Mouse (Mus musculus): ENCODE results near the gene Dst. TPM values are rescaled to one million over a fixed set of nuclear protein-coding genes. Genes with fewer than 3 reads are reported as not detected.

The Dst gene
- polyA plus RNA-seq, 1 experiment from 2014 or later = 3.3 TPM

GRCm38 (mm10) chr1:34211704-34212103 lies 303.7 kb downstream of the Dst start:
- no peak for ATAC-seq (ENCODE audit: low read depth)
- 79% methylated on average over 3 of the region's 3 CpGs for WGBS (ENCODE audit: insufficient replicate concordance)
- H3K9me3 ChIP-seq (replicated peaks) = no peaks in the 10 kb centered on the region
- H3K4me3 ChIP-seq (replicated peaks) = no peak overlapping the region
- H3K4me2 ChIP-seq = no peak overlapping the region
- H3K27ac ChIP-seq = no peak overlapping the region
- no peaks in the 10 kb centered on the region for H3K4me1 ChIP-seq (replicated peaks)
- no peak for DNase-seq
- H3K9ac ChIP-seq = no peak overlapping the region
- H3K36me3 ChIP-seq = 0 out of 2 replicates have a peak, but pooled peaks cover 3% of the 10 kb centered on the region
- H3K27me3 ChIP-seq = no peaks in the 10 kb centered on the region

DNA sequence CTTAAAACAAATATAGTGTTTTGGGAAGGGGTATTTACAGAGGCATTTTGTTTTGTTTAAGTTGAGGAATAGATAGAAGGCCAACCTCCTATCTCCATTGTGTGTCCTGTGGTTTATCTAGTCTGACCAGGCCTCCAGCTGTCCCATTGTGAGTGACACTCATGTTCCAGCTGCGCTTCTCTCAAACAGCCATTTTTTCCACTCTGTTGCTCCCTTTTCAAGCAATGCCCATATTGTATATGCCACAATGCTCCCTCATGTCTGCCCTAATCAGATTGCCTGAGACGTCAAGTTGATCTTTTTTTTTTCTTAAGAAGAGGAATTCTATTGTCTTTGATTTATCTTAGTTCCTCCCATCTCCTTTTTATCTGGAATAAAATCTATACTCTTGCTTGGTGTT lies 308.4 kb downstream of the Dst start:
- no peaks in the 10 kb centered on the region for H3K27me3 ChIP-seq
- no peaks in the 10 kb centered on the region for H3K4me1 ChIP-seq (replicated peaks)
- H3K4me3 ChIP-seq (replicated peaks) = no peak overlapping the region
- 0 out of 2 replicates have a peak, but pooled peaks cover 3% of the 10 kb centered on the region for H3K36me3 ChIP-seq
- no peak overlapping the region for H3K27ac ChIP-seq
- no peak for ATAC-seq (ENCODE audit: low read depth)
- H3K4me2 ChIP-seq = no peak overlapping the region
- H3K9ac ChIP-seq = no peak overlapping the region
- 29% methylated on average over 2 of the region's 2 CpGs for WGBS (ENCODE audit: insufficient replicate concordance)
- H3K9me3 ChIP-seq (replicated peaks) = no peaks in the 10 kb centered on the region
- DNase-seq = no peak

DNA sequence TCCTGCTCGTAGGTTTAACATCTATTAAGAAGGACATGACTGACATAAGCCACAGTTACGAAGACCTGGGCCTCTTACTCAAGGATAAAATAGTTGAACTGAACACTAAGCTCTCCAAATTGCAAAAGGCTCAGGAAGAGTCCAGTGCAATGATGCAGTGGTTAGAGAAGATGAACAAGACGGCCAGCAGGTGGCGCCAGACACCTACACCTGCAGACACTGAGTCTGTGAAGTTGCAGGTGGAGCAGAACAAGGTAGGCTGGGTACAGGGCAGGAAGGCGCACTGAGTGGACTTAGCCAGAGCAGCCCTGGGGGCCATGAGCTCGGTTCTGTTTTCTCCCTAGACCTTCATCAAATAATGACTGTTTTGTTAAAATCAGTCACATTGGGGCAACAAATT lies 310.3 kb downstream of the Dst start:
- H3K4me3 ChIP-seq (replicated peaks) = no peak overlapping the region
- 0 out of 2 replicates have a peak, but pooled peaks cover under 1% of the 10 kb centered on the region for H3K4me1 ChIP-seq (replicated peaks)
- no peak overlapping the region for H3K27ac ChIP-seq
- no peak for ATAC-seq (ENCODE audit: low read depth)
- no peaks in the 10 kb centered on the region for H3K27me3 ChIP-seq
- no peak overlapping the region for H3K4me2 ChIP-seq
- H3K36me3 ChIP-seq = no peaks in the 10 kb centered on the region
- H3K9ac ChIP-seq = no peak overlapping the region
- 18% methylated on average over 6 of the region's 6 CpGs for WGBS (ENCODE audit: insufficient replicate concordance)
- DNase-seq = peak; percentile 27
- no peaks in the 10 kb centered on the region for H3K9me3 ChIP-seq (replicated peaks)

- Histone ChIP-seq H3K9me3 (replicated peaks) (no peaks in the 10 kb centered on the region), H3K4me3 (replicated peaks) (no peak overlapping the region), H3K4me1 (replicated peaks) (0 out of 2 replicates have a peak, but pooled peaks cover 2% of the 10 kb centered on the region), H3K27ac (no peak overlapping the region), H3K27me3 (no peaks in the 10 kb centered on the region), H3K4me2 (no peak overlapping the region), H3K36me3 (no peaks in the 10 kb centered on the region), H3K9ac (no peak overlapping the region)
- ATAC-seq (ENCODE audit: low read depth) (no peak), DNase-seq (no peak)
- WGBS (ENCODE audit: insufficient replicate concordance) = 68% methylated on average over 9 of the region's 9 CpGs
Observed at GRCm38 (mm10) chr1:34218801-34219200, 310.8 kb downstream of the Dst start.

- Histone ChIP-seq H3K4me1 (replicated peaks) (0 out of 2 replicates have a peak, but pooled peaks cover 2% of the 10 kb centered on the region), H3K4me3 (replicated peaks) (no peak overlapping the region), H3K4me2 (no peak overlapping the region), H3K36me3 (no peaks in the 10 kb centered on the region), H3K27ac (no peak overlapping the region), H3K9me3 (replicated peaks) (no peaks in the 10 kb centered on the region), H3K9ac (no peak overlapping the region), H3K27me3 (no peaks in the 10 kb centered on the region)
- 70% methylated on average over 11 of the region's 11 CpGs for WGBS (ENCODE audit: insufficient replicate concordance)
- DNase-seq = no peak
- no peak for ATAC-seq (ENCODE audit: low read depth)
Observed at GRCm38 (mm10) chr1:34220094-34220601, 312.1 kb downstream of the Dst start.

DNA sequence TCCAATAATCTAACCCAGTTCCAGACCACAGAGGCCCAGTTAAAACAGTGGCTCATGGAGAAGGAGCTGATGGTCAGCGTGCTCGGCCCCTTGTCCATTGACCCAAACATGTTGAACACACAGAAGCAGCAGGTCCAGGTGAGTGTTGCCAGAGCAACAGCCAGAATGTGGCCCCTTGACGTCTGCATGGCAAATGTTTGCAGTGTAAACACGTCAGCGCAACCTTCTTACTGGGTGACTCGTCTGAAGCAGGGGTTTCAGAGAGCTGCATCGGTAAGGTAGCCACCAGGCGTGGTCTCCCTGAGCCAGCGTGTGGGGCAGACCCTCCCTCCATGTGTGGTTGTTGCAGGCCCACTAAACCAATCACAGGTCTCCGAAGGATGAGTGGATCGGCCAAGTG lies 315.8 kb downstream of the Dst start:
- Histone ChIP-seq H3K9me3 (replicated peaks) (no peaks in the 10 kb centered on the region), H3K27ac (no peak overlapping the region), H3K36me3 (no peaks in the 10 kb centered on the region), H3K4me3 (replicated peaks) (no peak overlapping the region), H3K4me2 (no peak overlapping the region), H3K4me1 (replicated peaks) (0 out of 2 replicates have a peak, but pooled peaks cover 2% of the 10 kb centered on the region), H3K9ac (no peak overlapping the region), H3K27me3 (no peaks in the 10 kb centered on the region)
- DNase-seq (no peak), ATAC-seq (ENCODE audit: low read depth) (0 out of 2 replicates have a peak, but pooled peaks have one; percentile 29)
- WGBS (ENCODE audit: insufficient replicate concordance) = 70% methylated on average over 11 of the region's 11 CpGs

- H3K4me2 ChIP-seq = no peak overlapping the region
- H3K4me1 ChIP-seq (replicated peaks) = 0 out of 2 replicates have a peak, but pooled peaks cover 2% of the 10 kb centered on the region
- H3K27ac ChIP-seq = no peak overlapping the region
- no peaks in the 10 kb centered on the region for H3K27me3 ChIP-seq
- no peak overlapping the region for H3K9ac ChIP-seq
- no peak overlapping the region for H3K4me3 ChIP-seq (replicated peaks)
- H3K9me3 ChIP-seq (replicated peaks) = no peaks in the 10 kb centered on the region
- WGBS (ENCODE audit: insufficient replicate concordance) = 73% methylated on average over 8 of the region's 8 CpGs
- DNase-seq (no peak), ATAC-seq (ENCODE audit: low read depth) (no peak)
- no peaks in the 10 kb centered on the region for H3K36me3 ChIP-seq
Observed at GRCm38 (mm10) chr1:34227676-34228075, 319.7 kb downstream of the Dst start.

DNA sequence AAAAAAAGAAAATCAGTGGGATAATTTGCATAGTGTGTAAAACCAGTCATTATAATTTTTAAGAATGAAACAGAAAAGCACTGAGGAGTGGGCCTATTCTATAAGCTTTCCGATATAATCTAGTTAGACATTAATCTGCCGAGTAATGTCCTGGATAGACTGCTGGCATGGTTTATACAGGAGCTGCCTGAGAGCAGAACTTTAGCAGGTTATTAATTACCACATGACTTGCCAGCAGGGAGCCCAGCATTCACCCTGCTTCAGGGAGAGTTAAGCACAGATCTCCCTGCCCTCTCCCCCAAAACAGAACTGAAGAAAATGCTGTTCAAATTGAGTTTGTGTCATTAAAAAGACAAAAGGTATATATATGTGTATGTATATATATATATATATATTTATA lies 323.0 kb downstream of the Dst start:
- WGBS (ENCODE audit: insufficient replicate concordance) = 70% methylated on average over 2 of the region's 2 CpGs
- ATAC-seq (ENCODE audit: low read depth) = no peak
- 0 out of 2 replicates have a peak, but pooled peaks cover under 1% of the 10 kb centered on the region for H3K27me3 ChIP-seq

GRCm38 (mm10) chr1:34236254-34236723 lies 328.3 kb downstream of the Dst start:
- WGBS (ENCODE audit: insufficient replicate concordance) = 2% methylated on average over 28 of the region's 28 CpGs
- DNase-seq = peak; percentile 40
- H3K27ac ChIP-seq = no peak overlapping the region
- peak; percentile 94 for ATAC-seq (ENCODE audit: low read depth)
- H3K36me3 ChIP-seq = no peaks in the 10 kb centered on the region
- H3K9ac ChIP-seq = peak overlapping the region; percentile 66
- H3K4me2 ChIP-seq = peak overlapping the region; percentile 71
- no peaks in the 10 kb centered on the region for H3K9me3 ChIP-seq (replicated peaks)
- 0 out of 2 replicates have a peak, but pooled peaks cover 3% of the 10 kb centered on the region for H3K27me3 ChIP-seq
- peak overlapping the region; percentile 59 for H3K4me3 ChIP-seq (replicated peaks)
- H3K4me1 ChIP-seq (replicated peaks) = peaks cover 28% of the 10 kb centered on the region

More for the DNA sequence above, 323.0 kb downstream of the Dst start:
- Histone ChIP-seq H3K36me3 (no peaks in the 10 kb centered on the region), H3K27ac (no peak overlapping the region), H3K4me1 (replicated peaks) (peaks cover 2% of the 10 kb centered on the region), H3K9ac (no peak overlapping the region), H3K9me3 (replicated peaks) (no peaks in the 10 kb centered on the region), H3K4me3 (replicated peaks) (no peak overlapping the region), H3K4me2 (no peak overlapping the region)
- no peak for DNase-seq

DNA sequence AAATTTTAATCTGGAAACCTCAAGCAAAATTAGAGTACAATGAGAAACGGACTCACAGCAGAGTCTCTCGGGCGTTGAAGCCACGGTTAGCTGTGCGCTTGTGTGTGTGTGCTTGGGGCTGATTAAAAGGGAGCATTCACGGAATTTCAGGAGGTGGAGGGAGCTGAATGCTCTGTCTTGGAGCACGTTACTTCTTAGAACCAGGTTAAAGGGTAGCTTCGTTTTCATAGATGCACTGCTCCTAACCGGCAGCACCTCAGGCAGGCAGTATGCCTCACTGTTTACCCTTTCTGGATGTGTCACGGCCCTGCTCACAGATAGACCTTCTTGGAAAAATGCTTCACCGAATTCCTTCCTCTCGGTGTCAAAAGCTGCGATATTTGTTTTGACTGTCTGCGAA lies 329.2 kb downstream of the Dst start:
- WGBS (ENCODE audit: insufficient replicate concordance) = 47% methylated on average over 14 of the region's 14 CpGs
- Histone ChIP-seq H3K9me3 (replicated peaks) (no peaks in the 10 kb centered on the region), H3K27me3 (0 out of 2 replicates have a peak, but pooled peaks cover 3% of the 10 kb centered on the region), H3K27ac (0 out of 2 replicates have a peak overlapping the region, but pooled peaks have one; percentile 4), H3K4me1 (replicated peaks) (peaks cover 28% of the 10 kb centered on the region), H3K4me2 (peak overlapping the region; percentile 71), H3K36me3 (no peaks in the 10 kb centered on the region), H3K4me3 (replicated peaks) (peak overlapping the region; percentile 59), H3K9ac (peak overlapping the region; percentile 66)
- no peak for ATAC-seq (ENCODE audit: low read depth)
- no peak for DNase-seq

GRCm38 (mm10) chr1:34237689-34238091 lies 329.7 kb downstream of the Dst start:
- no peak overlapping the region for H3K9ac ChIP-seq
- H3K4me2 ChIP-seq = peak overlapping the region; percentile 71
- H3K36me3 ChIP-seq = 0 out of 2 replicates have a peak, but pooled peaks cover 3% of the 10 kb centered on the region
- DNase-seq = no peak
- H3K27ac ChIP-seq = peak overlapping the region; percentile 6; the same call in 1 of the 2 replicates
- peak overlapping the region; percentile 59 for H3K4me3 ChIP-seq (replicated peaks)
- ATAC-seq (ENCODE audit: low read depth) = 0 out of 2 replicates have a peak, but pooled peaks have one; percentile 17
- 67% methylated on average over 12 of the region's 12 CpGs for whole genome bisulfite sequencing (ENCODE audit: insufficient replicate concordance)
- H3K27me3 ChIP-seq = 0 out of 2 replicates have a peak, but pooled peaks cover 3% of the 10 kb centered on the region
- peaks cover 28% of the 10 kb centered on the region for H3K4me1 ChIP-seq (replicated peaks)
- no peaks in the 10 kb centered on the region for H3K9me3 ChIP-seq (replicated peaks)

Data from liver, embryonic 13.5 days (tissue).